Mouse (Mus musculus): ENCODE data around the gene Zbed4. TPM values are rescaled to one million over a fixed set of nuclear protein-coding genes. Genes with fewer than 3 reads are reported as not detected.

Gene Zbed4
- polyA plus RNA-seq, 1 experiment from 2014 or later, result 12.2 TPM

GRCm38 (mm10) chr15:88831482-88831881 lies 80.0 kb downstream of the Zbed4 start:
- H3K9ac ChIP-seq, result no peak overlapping the region
- ATAC-seq (ENCODE audit: insufficient number of reproducible peaks, low FRiP score, low TSS enrichment, low read depth), result no peak
- WGBS, result 58% methylated on average over 5 of the region's 5 CpGs

GRCm38 (mm10) chr15:88832536-88832935 lies 81.1 kb downstream of the Zbed4 start:
- ATAC-seq (ENCODE audit: insufficient number of reproducible peaks, low FRiP score, low TSS enrichment, low read depth), result no peak
- no peaks in the 10 kb centered on the region for H3K27me3 ChIP-seq
- no peak overlapping the region for H3K9ac ChIP-seq
- H3K27ac ChIP-seq, result no peak overlapping the region
- H3K4me2 ChIP-seq, result no peak overlapping the region
- H3K4me3 ChIP-seq, result no peak overlapping the region
- WGBS, result 73% methylated on average over 9 of the region's 9 CpGs
- peaks cover 24% of the 10 kb centered on the region for H3K4me1 ChIP-seq
- no peaks in the 10 kb centered on the region for H3K36me3 ChIP-seq
- no peaks in the 10 kb centered on the region for H3K9me3 ChIP-seq

More at GRCm38 (mm10) chr15:88831482-88831881, 80.0 kb downstream of the Zbed4 start:
- peaks cover 15% of the 10 kb centered on the region for H3K4me1 ChIP-seq
- no peaks in the 10 kb centered on the region for H3K27me3 ChIP-seq
- H3K27ac ChIP-seq, result no peak overlapping the region
- H3K9me3 ChIP-seq, result no peaks in the 10 kb centered on the region
- H3K36me3 ChIP-seq, result no peaks in the 10 kb centered on the region
- H3K4me3 ChIP-seq, result no peak overlapping the region
- no peak overlapping the region for H3K4me2 ChIP-seq

Other genes with a start within 250 kb of the Zbed4 start
- gene Zdhhc25, start 151.4 kb upstream of the Zbed4 start, polyA plus RNA-seq (2015; fragmentation: Nextera tagmentation; extraction: Ambion mirVana), result not detected in 2 replicates
- 18.6 and 21.7 TPM in 2 replicates for gene Brd1, start 17.4 kb upstream of the Zbed4 start, polyA plus RNA-seq (2015; fragmentation: Nextera tagmentation; extraction: Ambion mirVana)
- 12.0 and 12.3 TPM in 2 replicates for gene Alg12, start 67.7 kb downstream of the Zbed4 start, polyA plus RNA-seq (2015; fragmentation: Nextera tagmentation; extraction: Ambion mirVana)
- 94.5 and 99.0 TPM in 2 replicates for gene Creld2, start 68.0 kb downstream of the Zbed4 start, polyA plus RNA-seq (2015; fragmentation: Nextera tagmentation; extraction: Ambion mirVana)
- 52.9 and 61.4 TPM in 2 replicates for gene Pim3, start 110.5 kb downstream of the Zbed4 start, polyA plus RNA-seq (2015; fragmentation: Nextera tagmentation; extraction: Ambion mirVana)
- not detected in 2 replicates for gene Ttll8, start 202.8 kb downstream of the Zbed4 start, polyA plus RNA-seq (2015; fragmentation: Nextera tagmentation; extraction: Ambion mirVana)
- gene Mlc1, start 227.3 kb downstream of the Zbed4 start, polyA plus RNA-seq (2015; fragmentation: Nextera tagmentation; extraction: Ambion mirVana), result 0.40 TPM in 2 replicates
- 0.08 and 0.63 TPM in 2 replicates for gene Mov10l1, start 231.2 kb downstream of the Zbed4 start, polyA plus RNA-seq (2015; fragmentation: Nextera tagmentation; extraction: Ambion mirVana)

Data from limb, embryonic 15.5 days (tissue).